Mouse (Mus musculus): ENCODE data around the gene 2900026A02Rik.

- TF ChIP-seq CTCF (IDR thresholded peaks at IDR 0.05; ENCODE audit: control insufficient read depth, insufficient read depth, insufficient replicate concordance, low read depth, low read length) (peak; percentile 98), POLR2A (IDR thresholded peaks at IDR 0.05; ENCODE audit: control insufficient read depth, low read depth, low read length) (no peak)
Measured at GRCm38 (mm10) chr5:113221147-113221865, at the start of gene 2900026A02Rik.

All from testis, adult 2 months (tissue).